Mouse (Mus musculus) embryonic fibroblast, embryonic 13.5 days (primary cell): ENCODE data around the gene Sugp1.

Experiments
- CTCF ChIP-seq: IDR thresholded peaks from 2 replicates; pipeline ENCODE4 v1.5.1; 2011; ENCODE audit warnings: mild to moderate bottlenecking, control low read depth, low read length, moderate library complexity, borderline replicate concordance; ENCODE audit not compliant: insufficient read depth
- POLR2A ChIP-seq: IDR thresholded peaks from 2 replicates; pipeline ENCODE4 v1.6.1; 2011; ENCODE audit warnings: low read depth, mild to moderate bottlenecking, control low read depth, low read length, moderate library complexity

GRCm38 (mm10) chr8:70114892-70115291, 72.3 kb downstream of the Sugp1 start:
- TF ChIP-seq CTCF = no peak
- no peak for TF ChIP-seq POLR2A
